Mouse (Mus musculus) liver, adult 2 months (tissue): ENCODE results near the gene Gm49337.

ENCODE experiments used
- CTCF ChIP-seq: fragments of 200-500 bp; IDR thresholded peaks from 2 replicates; pipeline ENCODE4 v1.5.1; 2011; ENCODE audit warnings: low read depth, low read length, control low read depth
- POLR2A ChIP-seq: fragments of 200-500 bp; IDR thresholded peaks from 2 replicates; pipeline ENCODE4 v1.6.1; 2011; ENCODE audit warnings: low read length, control low read depth; ENCODE audit not compliant: insufficient read depth; ENCODE audit errors: extremely low read depth

DNA sequence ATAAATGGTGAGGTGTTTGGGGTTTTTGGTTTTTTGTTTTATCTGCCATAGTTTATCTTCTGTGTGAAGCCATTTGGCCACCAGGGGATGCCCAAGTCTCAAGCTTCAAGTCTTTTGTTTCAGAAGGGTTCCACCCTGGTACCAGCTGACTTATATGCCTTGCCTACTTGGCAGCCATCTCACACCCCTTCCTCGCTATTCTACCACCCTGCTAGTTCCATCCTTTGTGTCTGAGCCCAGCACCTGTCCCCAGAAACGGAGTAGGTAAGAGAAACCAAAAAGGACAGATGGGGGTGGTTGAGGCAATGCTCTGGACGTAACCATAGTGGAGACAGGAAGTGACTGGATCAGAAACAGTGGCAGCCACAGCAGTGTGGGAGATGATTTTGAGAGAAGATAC, 13.3 kb upstream of the Gm49337 start:
- TF ChIP-seq CTCF (no peak), POLR2A (no peak)
